In the genomic region with DNA sequence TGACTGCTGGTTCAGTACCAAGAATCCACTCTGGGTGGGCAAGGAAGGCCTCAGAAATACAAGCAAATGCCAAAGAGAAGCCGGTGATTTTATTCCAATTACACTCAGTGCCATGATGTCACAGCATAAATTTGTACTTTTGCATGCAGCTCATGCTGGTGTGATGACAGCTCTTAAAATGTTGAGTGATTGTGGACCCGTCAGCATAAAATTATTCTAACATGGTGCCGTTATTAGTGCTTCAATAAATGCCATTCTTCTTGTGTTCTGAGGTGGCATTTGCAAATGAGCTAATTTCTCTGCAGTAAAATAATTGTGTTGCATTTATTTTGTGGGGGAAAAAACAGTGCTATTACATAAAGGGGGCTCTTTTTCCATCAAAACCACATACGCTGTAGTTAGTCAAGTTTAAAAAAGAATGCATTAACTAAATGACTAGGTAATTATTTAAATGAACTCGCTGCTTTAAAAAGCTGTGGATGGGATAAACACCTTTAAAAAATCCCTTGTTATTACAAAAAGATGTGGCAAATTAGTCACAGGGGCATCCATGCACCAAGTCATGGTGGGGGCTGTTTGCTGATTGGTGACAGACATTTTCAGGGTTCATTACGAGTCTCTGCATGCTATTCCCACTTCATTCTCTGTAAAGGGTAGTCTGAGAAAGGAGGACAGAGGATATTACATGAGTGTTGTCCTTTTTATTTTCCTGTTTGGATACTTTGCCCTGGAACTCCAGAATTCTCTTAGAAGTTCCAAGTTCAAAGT, we compare ENCODE assay signal across 28 mouse cellular contexts.
DNase-seq lines count a peak whose midpoint lies in the region; ATAC-seq and TF ChIP-seq lines count a peak whose summit lies in the region.
"Had no signal": no experiment of that assay in that cellular context is flagged by ENCODE, and none has a peak within 500 bp of the region (broad histone marks: within the 10 kb centered on the region; RNA-seq: fewer than 3 reads in every experiment).

No protein-coding gene starts in this region.

- no peaks in the 10 kb centered on the region for H3K36me3 ChIP-seq in hindbrain, postnatal 0 days (ENCODE audit: insufficient read depth, low read length)
- no peaks in the 10 kb centered on the region for H3K36me3 ChIP-seq in hindbrain, embryonic 13.5 days
- H3K36me3 ChIP-seq in neural tube, embryonic 13.5 days: no peaks in the 10 kb centered on the region
- H3K36me3 ChIP-seq in forebrain, embryonic 14.5 days (ENCODE audit: control insufficient read depth, insufficient read depth, low read length): no peaks in the 10 kb centered on the region
- H3K36me3 ChIP-seq: embryonic facial prominence, embryonic 12.5 days; heart, embryonic 10.5 days; heart, embryonic 15.5 days; limb, embryonic 10.5 days; limb, embryonic 15.5 days; liver, embryonic 15.5 days; stomach, embryonic 15.5 days had no signal

- H3K9me3 ChIP-seq in hindbrain, postnatal 0 days (ENCODE audit: low read length): no peaks in the 10 kb centered on the region
- no peaks in the 10 kb centered on the region for H3K9me3 ChIP-seq in hindbrain, embryonic 13.5 days
- H3K9me3 ChIP-seq in neural tube, embryonic 13.5 days: no peaks in the 10 kb centered on the region
- H3K9me3 ChIP-seq in forebrain, embryonic 14.5 days (replicated peaks; ENCODE audit: control insufficient read depth, low read length): no peaks in the 10 kb centered on the region
- H3K9me3 ChIP-seq: embryonic facial prominence, embryonic 12.5 days; heart, embryonic 10.5 days; heart, embryonic 15.5 days; limb, embryonic 10.5 days; limb, embryonic 15.5 days; liver, embryonic 15.5 days; stomach, embryonic 15.5 days had no signal

- peak; percentile 15 for DNase-seq in hindbrain, postnatal 0 days (ENCODE audit: low spot score)
- DNase-seq in neural tube, embryonic 10.5 days (ENCODE audit: extremely low spot score, low spot score): no peak
- DNase-seq in forebrain, embryonic 14.5 days (ENCODE audit: low spot score): peak; percentile 88
- peak; percentile 36 for DNase-seq in forelimb bud, embryonic 11.5 days (ENCODE audit: low read depth, low spot score)
- no peak for DNase-seq in kidney, adult 8-10 months
- no peak for DNase-seq in adrenal gland, postnatal 4 days (ENCODE audit: low spot score in 2 of 2)
- DNase-seq: adrenal gland, adult 2 months; adrenal gland, postnatal 36 days; B cell, adult 2 months; cerebellum, adult 11-12 months; cerebellum, adult 9-11 months; embryo, embryonic 11 days; gastrocnemius, postnatal 10 days; kidney, adult 18-20 months; kidney, postnatal 36 days; layer of hippocampus, postnatal 36 days; lung, embryonic 14.5 days; lung, postnatal 14 days had no signal

- H3K27ac ChIP-seq in hindbrain, postnatal 0 days: no peak overlapping the region
- H3K27ac ChIP-seq in hindbrain, embryonic 13.5 days: no peak overlapping the region
- 0 out of 2 replicates have a peak overlapping the region, but pooled peaks have one; percentile 24 for H3K27ac ChIP-seq in neural tube, embryonic 13.5 days (replicated peaks)
- H3K27ac ChIP-seq in forebrain, embryonic 14.5 days (ENCODE audit: low read depth, low read length): no peak overlapping the region
- H3K27ac ChIP-seq: embryonic facial prominence, embryonic 12.5 days; heart, embryonic 10.5 days; heart, embryonic 15.5 days; limb, embryonic 10.5 days; limb, embryonic 15.5 days; liver, embryonic 15.5 days; stomach, embryonic 15.5 days had no signal

- no peak overlapping the region for H3K4me2 ChIP-seq in hindbrain, postnatal 0 days (ENCODE audit: low read depth, low read length)
- H3K4me2 ChIP-seq in hindbrain, embryonic 13.5 days: no peak overlapping the region
- H3K4me2 ChIP-seq in neural tube, embryonic 13.5 days: no peak overlapping the region
- H3K4me2 ChIP-seq in forebrain, embryonic 14.5 days (ENCODE audit: low read length): no peak overlapping the region
- H3K4me2 ChIP-seq: embryonic facial prominence, embryonic 12.5 days; heart, embryonic 15.5 days; limb, embryonic 15.5 days; liver, embryonic 15.5 days; lung, embryonic 14.5 days; stomach, embryonic 15.5 days had no signal

- no peak overlapping the region for H3K4me3 ChIP-seq in hindbrain, postnatal 0 days (ENCODE audit: low read length)
- H3K4me3 ChIP-seq in hindbrain, embryonic 13.5 days: no peak overlapping the region
- no peak overlapping the region for H3K4me3 ChIP-seq in neural tube, embryonic 13.5 days
- no peak overlapping the region for H3K4me3 ChIP-seq in forebrain, embryonic 14.5 days (ENCODE audit: low read depth, low read length)
- H3K4me3 ChIP-seq: embryonic facial prominence, embryonic 12.5 days; heart, embryonic 10.5 days; heart, embryonic 15.5 days; limb, embryonic 10.5 days; limb, embryonic 15.5 days; liver, embryonic 15.5 days; stomach, embryonic 15.5 days had no signal

- ATAC-seq in hindbrain, postnatal 0 days: no peak
- ATAC-seq in hindbrain, embryonic 13.5 days (ENCODE audit: low FRiP score): no peak; the same call in 1 of the 2 replicates
- no peak for ATAC-seq in neural tube, embryonic 13.5 days (ENCODE audit: low read depth)
- peak; percentile 95 for ATAC-seq in forebrain, embryonic 14.5 days
- ATAC-seq: activated CD4-positive, CD25-positive, alpha-beta regulatory T cell, adult 4 months had no signal

- no peak overlapping the region for H3K9ac ChIP-seq in hindbrain, postnatal 0 days (replicated peaks; ENCODE audit: low read length)
- H3K9ac ChIP-seq in hindbrain, embryonic 13.5 days: no peak overlapping the region
- H3K9ac ChIP-seq in neural tube, embryonic 13.5 days: no peak overlapping the region
- no peak overlapping the region for H3K9ac ChIP-seq in forebrain, embryonic 14.5 days (ENCODE audit: low read length)
- H3K9ac ChIP-seq: embryonic facial prominence, embryonic 12.5 days; heart, embryonic 15.5 days; limb, embryonic 15.5 days; liver, embryonic 15.5 days; lung, embryonic 14.5 days; stomach, embryonic 15.5 days had no signal

- H3K27me3 ChIP-seq in hindbrain, postnatal 0 days (ENCODE audit: insufficient read depth, low read length): no peaks in the 10 kb centered on the region
- no peaks in the 10 kb centered on the region for H3K27me3 ChIP-seq in hindbrain, embryonic 13.5 days
- H3K27me3 ChIP-seq in neural tube, embryonic 13.5 days: no peaks in the 10 kb centered on the region
- no peaks in the 10 kb centered on the region for H3K27me3 ChIP-seq in forebrain, embryonic 14.5 days (replicated peaks; ENCODE audit: control insufficient read depth, insufficient read depth, low read length)
- H3K27me3 ChIP-seq: embryonic facial prominence, embryonic 12.5 days; heart, embryonic 15.5 days; limb, embryonic 15.5 days; liver, embryonic 15.5 days; stomach, embryonic 15.5 days had no signal

- no peaks in the 10 kb centered on the region for H3K4me1 ChIP-seq in hindbrain, postnatal 0 days (ENCODE audit: insufficient read depth, low read length)
- H3K4me1 ChIP-seq in hindbrain, embryonic 13.5 days (replicated peaks): 0 out of 2 replicates have a peak, but pooled peaks cover 7% of the 10 kb centered on the region
- H3K4me1 ChIP-seq in neural tube, embryonic 13.5 days (replicated peaks): no peaks in the 10 kb centered on the region
- peaks cover 2% of the 10 kb centered on the region; the same call in 1 of the 2 replicates for H3K4me1 ChIP-seq in forebrain, embryonic 14.5 days (ENCODE audit: control insufficient read depth, insufficient read depth, low read length)
- H3K4me1 ChIP-seq: embryonic facial prominence, embryonic 12.5 days; heart, embryonic 10.5 days; heart, embryonic 15.5 days; limb, embryonic 15.5 days; liver, embryonic 15.5 days; stomach, embryonic 15.5 days had no signal

- WGBS in hindbrain, postnatal 0 days: 56% methylated on average over 6 of the region's 6 CpGs
- 60% methylated on average over 6 of the region's 6 CpGs for WGBS in hindbrain, embryonic 13.5 days
- 60% methylated on average over 6 of the region's 6 CpGs for WGBS in neural tube, embryonic 13.5 days
- 20% methylated on average over 6 of the region's 6 CpGs for WGBS in forebrain, embryonic 14.5 days

- no peak for TF ChIP-seq CTCF in hindbrain, postnatal 0 days (IDR thresholded peaks at IDR 0.05; ENCODE audit: low read depth)

Comparison
In these comparisons a context has a peak if more than half of its experiments do, and no peak if none do; other contexts are left out.
1. DNase-seq: peak in hindbrain, postnatal 0 days (single experiment), forebrain, embryonic 14.5 days (single experiment) and forelimb bud, embryonic 11.5 days (single experiment); none in neural tube, embryonic 10.5 days (single experiment), kidney, adult 8-10 months (0 of 2) and adrenal gland, postnatal 4 days (0 of 2).